Mouse (Mus musculus) skeletal muscle tissue, postnatal 0 days (tissue): Measurements from ENCODE around the gene Gm3880. TPM values are rescaled to one million over a fixed set of nuclear protein-coding genes. Genes with fewer than 3 reads are reported as not detected.

Experiments used
- polyA plus RNA-seq: library from polyadenylated mRNA; unstranded; fragments of >200 nt; fragmentation: Nextera tagmentation; extraction: Ambion mirVana; gene quantifications from 2 replicates; pipeline ENCODE4 v1.2.1, GENCODE M21; 2015

The Gm3880 gene
- not detected in 2 replicates for polyA plus RNA-seq

DNA sequence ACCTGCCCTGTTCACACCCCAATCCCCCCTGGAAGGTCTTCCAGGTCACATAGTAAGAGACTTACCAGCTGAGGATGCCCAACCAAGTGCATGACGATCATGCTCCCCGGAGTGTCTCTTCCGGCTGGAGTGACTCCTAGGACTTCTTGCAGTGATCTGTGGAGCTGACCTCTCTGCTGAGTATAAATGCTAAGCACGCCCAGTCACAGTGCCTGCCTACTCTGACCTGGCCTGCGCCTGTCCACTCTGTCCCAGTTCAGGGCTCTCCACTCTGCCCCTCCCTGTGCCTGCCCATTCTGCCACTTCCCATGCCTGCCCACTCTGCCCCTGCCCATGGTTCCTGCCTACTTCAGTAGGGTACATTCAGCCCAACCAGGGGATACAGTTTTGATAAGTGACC is at the start of gene Gm3880:
Gene Gm3880 (minus strand): TSS at position 101 of the 400 bp plus-strand sequence.

DNA sequence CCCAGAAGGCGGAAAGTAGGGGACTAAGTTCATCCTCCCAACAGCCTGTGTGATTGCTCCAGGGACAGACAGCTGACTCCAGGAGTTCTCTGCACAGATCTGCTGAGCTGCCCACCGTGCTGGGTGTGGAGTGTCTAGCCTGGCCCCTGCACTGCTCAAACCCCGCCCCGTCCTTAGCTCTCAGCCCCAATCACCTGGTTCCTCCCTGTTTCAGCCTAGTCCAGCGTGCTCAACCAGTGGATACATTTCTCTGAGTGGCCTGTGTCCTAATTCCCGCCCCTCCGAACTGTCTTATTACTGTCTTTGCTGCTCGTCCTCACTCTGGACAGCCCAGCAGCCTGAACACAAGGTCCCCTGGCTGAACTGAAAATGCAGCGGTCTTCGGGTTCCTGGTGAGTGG is 20.8 kb upstream of the Gm3880 start, which contains the start of the genes Gm9112 and Dmrtc1b:
Gene Gm9112 (minus strand): TSS at position 101 of the 400 bp plus-strand sequence.
Gene Dmrtc1b (plus strand): TSS at position 331 of the 400 bp plus-strand sequence.

DNA sequence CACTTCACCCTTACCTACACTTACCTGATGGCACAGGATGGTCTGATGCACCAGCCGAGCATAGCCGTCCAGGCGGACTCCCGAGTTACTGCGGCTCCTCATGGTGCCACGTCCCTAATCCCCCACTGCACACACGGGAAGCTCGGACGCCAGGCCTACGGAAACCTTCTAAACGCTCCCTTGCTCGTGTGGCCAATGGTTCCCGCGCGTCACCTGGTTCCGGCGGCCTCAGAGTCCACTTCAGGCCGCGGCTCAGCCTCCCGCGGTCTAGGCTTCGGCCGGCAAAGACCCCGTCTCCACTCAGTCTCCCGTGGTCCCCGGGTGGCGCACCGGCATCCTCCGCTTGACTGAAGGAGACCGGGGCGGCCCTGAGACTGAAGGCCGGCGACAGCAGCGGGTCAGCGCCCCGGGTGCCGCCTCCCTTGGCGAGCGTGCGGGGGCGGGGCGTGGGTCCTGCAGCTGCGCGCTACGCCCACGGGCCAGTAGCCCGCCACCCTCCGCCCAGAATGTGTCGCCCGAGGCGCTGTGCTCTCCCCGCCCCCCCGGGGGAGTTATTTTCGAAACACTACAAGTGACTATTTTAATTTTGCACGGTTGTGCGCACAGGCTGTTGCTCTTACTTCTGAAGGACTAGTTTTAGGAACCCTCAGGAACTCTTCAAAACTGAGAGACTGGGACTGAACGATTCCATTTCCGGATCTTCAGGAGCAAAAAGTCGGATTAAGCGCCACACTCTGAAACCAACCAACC is 42.8 kb downstream of the Gm3880 start, which contains the start of gene Phka1:
Gene Phka1 (minus strand): TSS at position 424 of the 750 bp plus-strand sequence.

Other genes starting within 250 kb of the Gm3880 start
- 2.7 and 3.9 TPM in 2 replicates for gene Hdac8, start 181.6 kb downstream of the Gm3880 start, polyA plus RNA-seq
- 11.5 and 13.8 TPM in 2 replicates for gene Phka1, start 42.7 kb downstream of the Gm3880 start, polyA plus RNA-seq
- gene Gm9112, start 20.7 kb upstream of the Gm3880 start, polyA plus RNA-seq, result not detected in 2 replicates
- gene Dmrtc1b, start 20.9 kb upstream of the Gm3880 start, polyA plus RNA-seq, result not detected in 2 replicates
- not detected in 2 replicates for gene Dmrtc1c1, start 116.0 kb upstream of the Gm3880 start, polyA plus RNA-seq
- gene Dmrtc1c2, start 167.6 kb upstream of the Gm3880 start, polyA plus RNA-seq, result not detected in 2 replicates
- gene 1700031F05Rik, start 181.0 kb upstream of the Gm3880 start, polyA plus RNA-seq, result not detected in 2 replicates
- gene Dmrtc1a, start 221.7 kb upstream of the Gm3880 start, polyA plus RNA-seq, result not detected in 2 replicates
- not detected in 2 replicates for gene 1700011M02Rik, start 221.9 kb upstream of the Gm3880 start, polyA plus RNA-seq
- gene 1700018G05Rik, start 241.4 kb upstream of the Gm3880 start, polyA plus RNA-seq, result not detected in 2 replicates